In the genomic region with DNA sequence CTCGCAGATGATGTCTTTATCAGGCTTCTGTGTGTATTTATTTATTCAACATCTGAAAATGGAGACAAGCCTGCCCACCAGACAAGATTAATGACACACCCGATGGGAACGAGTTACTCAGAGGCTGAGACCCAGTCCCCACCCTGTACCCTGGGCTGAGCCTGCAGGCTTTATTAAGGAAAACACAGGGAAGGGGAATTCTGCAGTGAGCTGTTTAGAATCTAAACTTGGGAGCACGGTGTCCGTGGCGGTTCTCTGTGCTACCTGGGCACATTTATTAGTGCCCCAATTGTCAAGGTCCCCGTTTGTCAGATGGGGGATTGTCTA, we compare ENCODE assay signal across 12 mouse cellular contexts.
DNase-seq lines count a peak whose midpoint lies in the region; ATAC-seq and TF ChIP-seq lines count a peak whose summit lies in the region.
"Had no signal": no experiment of that assay in that cellular context is flagged by ENCODE, and none has a peak within 500 bp of the region (broad histone marks: within the 10 kb centered on the region; RNA-seq: fewer than 3 reads in every experiment).

No protein-coding gene starts in this region.

- no peak overlapping the region for H3K9ac ChIP-seq in heart, embryonic 15.5 days
- no peak overlapping the region for H3K9ac ChIP-seq in heart, adult 2 months (ENCODE audit: low read depth, low read length)
- no peak overlapping the region for H3K9ac ChIP-seq in forebrain, embryonic 12.5 days
- H3K9ac ChIP-seq in hindbrain, postnatal 0 days (replicated peaks; ENCODE audit: low read length), result 0 out of 2 replicates have a peak overlapping the region, but pooled peaks have one; percentile 5
- H3K9ac ChIP-seq: embryonic facial prominence, embryonic 13.5 days had no signal

- H3K4me2 ChIP-seq in heart, embryonic 15.5 days, result peak overlapping the region; percentile 25; the same call in 1 of the 2 replicates
- peak overlapping the region; percentile 34 for H3K4me2 ChIP-seq in forebrain, embryonic 12.5 days
- H3K4me2 ChIP-seq in hindbrain, postnatal 0 days (ENCODE audit: low read depth, low read length), result peak overlapping the region; percentile 28; the same call in 1 of the 2 replicates
- H3K4me2 ChIP-seq: embryonic facial prominence, embryonic 13.5 days had no signal

- no peak overlapping the region for H3K4me3 ChIP-seq in heart, embryonic 15.5 days
- no peak overlapping the region for H3K4me3 ChIP-seq in heart, adult 2 months
- no peak overlapping the region for H3K4me3 ChIP-seq in forebrain, embryonic 12.5 days (replicated peaks)
- H3K4me3 ChIP-seq in hindbrain, postnatal 0 days (ENCODE audit: low read length), result no peak overlapping the region
- H3K4me3 ChIP-seq: embryonic facial prominence, embryonic 13.5 days; gastrocnemius, adult 2 months had no signal

- TF ChIP-seq EP300 in heart, adult 2 months (IDR thresholded peaks at IDR 0.05; ENCODE audit: insufficient read depth, low read depth, low read length), result no peak

- 10% methylated on average over 7 of the region's 7 CpGs for WGBS in heart, embryonic 15.5 days
- WGBS in heart, adult 2 months, result 6% methylated on average over 7 of the region's 7 CpGs
- 12% methylated on average over 7 of the region's 7 CpGs for WGBS in forebrain, embryonic 12.5 days
- WGBS in hindbrain, postnatal 0 days, result 6% methylated on average over 7 of the region's 7 CpGs

- TF ChIP-seq POLR2A in heart, adult 2 months (IDR thresholded peaks at IDR 0.05; ENCODE audit: insufficient read depth, low read depth, low read length), result no peak

- H3K27ac ChIP-seq in heart, embryonic 15.5 days, result no peak overlapping the region
- H3K27ac ChIP-seq in heart, adult 2 months, result no peak overlapping the region
- H3K27ac ChIP-seq in forebrain, embryonic 12.5 days, result no peak overlapping the region
- H3K27ac ChIP-seq in hindbrain, postnatal 0 days, result no peak overlapping the region
- H3K27ac ChIP-seq: embryonic facial prominence, embryonic 13.5 days; gastrocnemius, adult 2 months had no signal

- TF ChIP-seq CTCF in heart, adult 2 months (IDR thresholded peaks at IDR 0.05), result no peak
- no peak for TF ChIP-seq CTCF in hindbrain, postnatal 0 days (IDR thresholded peaks at IDR 0.05; ENCODE audit: low read depth)

- intact Hi-C loops in heart, adult 2 months (cut with DNase I), result no loop called here

- H3K9me3 ChIP-seq in heart, embryonic 15.5 days (replicated peaks), result no peaks in the 10 kb centered on the region
- H3K9me3 ChIP-seq in forebrain, embryonic 12.5 days, result no peaks in the 10 kb centered on the region
- no peaks in the 10 kb centered on the region for H3K9me3 ChIP-seq in hindbrain, postnatal 0 days (ENCODE audit: low read length)
- H3K9me3 ChIP-seq: embryonic facial prominence, embryonic 13.5 days had no signal

- DNase-seq in heart, adult 2 months, result no peak
- DNase-seq in hindbrain, postnatal 0 days (ENCODE audit: low spot score), result no peak
- DNase-seq in neural tube, embryonic 10.5 days (ENCODE audit: extremely low spot score, low spot score), result peak; percentile 41
- no peak for DNase-seq in gastrocnemius, postnatal 25 days
- DNase-seq in right cerebral cortex, postnatal 36 days (ENCODE audit: low spot score in 2 of 2), result no peak
- DNase-seq in left cerebral cortex, adult 8-10 months (ENCODE audit: low spot score in 2 of 2), result no peak
- DNase-seq: adrenal gland, adult 8-10 months; gastrocnemius, adult 2 months had no signal

- H3K79me2 ChIP-seq in heart, adult 2 months (replicated peaks; ENCODE audit: control insufficient read depth, insufficient read depth, low read length), result no peaks in the 10 kb centered on the region

- no peaks in the 10 kb centered on the region for H3K4me1 ChIP-seq in heart, embryonic 15.5 days (replicated peaks)
- H3K4me1 ChIP-seq in heart, adult 2 months (ENCODE audit: control insufficient read depth, insufficient read depth, low read length), result no peaks in the 10 kb centered on the region
- H3K4me1 ChIP-seq in forebrain, embryonic 12.5 days, result peaks cover 20% of the 10 kb centered on the region
- 0 out of 2 replicates have a peak, but pooled peaks cover 5% of the 10 kb centered on the region for H3K4me1 ChIP-seq in hindbrain, postnatal 0 days (ENCODE audit: insufficient read depth, low read length)

- no peak for ATAC-seq in heart, embryonic 15.5 days (replicated peaks; ENCODE audit: insufficient number of reproducible peaks, insufficient read depth, low FRiP score, low read depth)
- ATAC-seq in forebrain, embryonic 12.5 days (ENCODE audit: low FRiP score), result no peak
- no peak for ATAC-seq in hindbrain, postnatal 0 days
- ATAC-seq: intestine, embryonic 16.5 days had no signal

- peaks cover 15% of the 10 kb centered on the region for H3K27me3 ChIP-seq in heart, embryonic 15.5 days
- H3K27me3 ChIP-seq in heart, adult 2 months (ENCODE audit: control insufficient read depth, insufficient read depth, low read length), result no peaks in the 10 kb centered on the region; the same call in 1 of the 2 replicates
- 0 out of 2 replicates have a peak, but pooled peaks cover 7% of the 10 kb centered on the region for H3K27me3 ChIP-seq in forebrain, embryonic 12.5 days
- no peaks in the 10 kb centered on the region for H3K27me3 ChIP-seq in hindbrain, postnatal 0 days (ENCODE audit: insufficient read depth, low read length)

- no peaks in the 10 kb centered on the region for H3K36me3 ChIP-seq in heart, embryonic 15.5 days
- no peaks in the 10 kb centered on the region for H3K36me3 ChIP-seq in heart, adult 2 months (ENCODE audit: control insufficient read depth, insufficient read depth, low read length)
- no peaks in the 10 kb centered on the region for H3K36me3 ChIP-seq in forebrain, embryonic 12.5 days (replicated peaks)
- H3K36me3 ChIP-seq in hindbrain, postnatal 0 days (ENCODE audit: insufficient read depth, low read length), result no peaks in the 10 kb centered on the region
- H3K36me3 ChIP-seq: embryonic facial prominence, embryonic 13.5 days had no signal
